Mouse (Mus musculus): ENCODE data around the gene Asic2.

Asic2 gene

GRCm38 (mm10) chr11:81010766-81011165 lies 957.5 kb downstream of the Asic2 start:
- DNase-seq (ENCODE audit: low spot score in 2 of 2): no peak

GRCm38 (mm10) chr11:81009366-81009765 lies 958.9 kb downstream of the Asic2 start:
- no peak for DNase-seq (ENCODE audit: low spot score in 2 of 2)

GRCm38 (mm10) chr11:81005831-81006230 lies 962.4 kb downstream of the Asic2 start:
- no peak for DNase-seq (ENCODE audit: low spot score in 2 of 2)

GRCm38 (mm10) chr11:81002769-81003430 lies 965.4 kb downstream of the Asic2 start:
- DNase-seq (ENCODE audit: low spot score in 2 of 2): no peak

- no peak for DNase-seq (ENCODE audit: low spot score in 2 of 2)
These were observed 972.6 kb downstream of the Asic2 start for GRCm38 (mm10) chr11:80995621-80996020.

GRCm38 (mm10) chr11:80983530-80983929 lies 984.7 kb downstream of the Asic2 start:
- DNase-seq (ENCODE audit: low spot score in 2 of 2): no peak

GRCm38 (mm10) chr11:80976239-80976855 lies 991.9 kb downstream of the Asic2 start:
- peak; percentile 10 to 12 for DNase-seq (ENCODE audit: low spot score in 2 of 2)

GRCm38 (mm10) chr11:80974616-80975015 lies 993.6 kb downstream of the Asic2 start:
- peak; percentile 28 to 64 for DNase-seq (ENCODE audit: low spot score in 2 of 2)

GRCm38 (mm10) chr11:80973976-80974375 lies 994.3 kb downstream of the Asic2 start:
- peak; percentile 69 to 76 for DNase-seq (ENCODE audit: low spot score in 2 of 2)

GRCm38 (mm10) chr11:80973273-80973672 lies 995.0 kb downstream of the Asic2 start:
- DNase-seq (ENCODE audit: low spot score in 2 of 2): no peak

- DNase-seq (ENCODE audit: low spot score in 2 of 2): no peak
These were observed 1000.7 kb downstream of the Asic2 start for GRCm38 (mm10) chr11:80967544-80967943.

GRCm38 (mm10) chr11:80966040-80966439 lies 1002.2 kb downstream of the Asic2 start:
- no peak for DNase-seq (ENCODE audit: low spot score in 2 of 2)

- DNase-seq (ENCODE audit: low spot score in 2 of 2): no peak
These were observed 1006.9 kb downstream of the Asic2 start for GRCm38 (mm10) chr11:80961326-80961725.

GRCm38 (mm10) chr11:80958086-80958671 lies 1010.1 kb downstream of the Asic2 start:
- DNase-seq (ENCODE audit: low spot score in 2 of 2): no peak

- no peak for DNase-seq (ENCODE audit: low spot score in 2 of 2)
These were observed 1012.3 kb downstream of the Asic2 start for GRCm38 (mm10) chr11:80955915-80956314.

GRCm38 (mm10) chr11:80954147-80954546 lies 1014.1 kb downstream of the Asic2 start:
- no peak for DNase-seq (ENCODE audit: low spot score in 2 of 2)

GRCm38 (mm10) chr11:80949068-80949738 lies 1019.1 kb downstream of the Asic2 start:
- DNase-seq (ENCODE audit: low spot score in 2 of 2): no peak

- DNase-seq (ENCODE audit: low spot score in 2 of 2): no peak
These were observed 1020.2 kb downstream of the Asic2 start for GRCm38 (mm10) chr11:80948103-80948502.

GRCm38 (mm10) chr11:80946163-80946562 lies 1022.1 kb downstream of the Asic2 start:
- no peak for DNase-seq (ENCODE audit: low spot score in 2 of 2)

GRCm38 (mm10) chr11:80923286-80923951 lies 1044.8 kb downstream of the Asic2 start:
- no peak for DNase-seq (ENCODE audit: low spot score in 2 of 2)

GRCm38 (mm10) chr11:80918332-80918731 lies 1049.9 kb downstream of the Asic2 start:
- DNase-seq (ENCODE audit: low spot score in 2 of 2): no peak

- no peak for DNase-seq (ENCODE audit: low spot score in 2 of 2)
These were observed 1050.6 kb downstream of the Asic2 start for GRCm38 (mm10) chr11:80917688-80918087.

All from heart, adult 9 months (tissue).